Mouse (Mus musculus) myocyte (in vitro differentiated cells): ENCODE results near the gene Ppp1r13b.

Experiments
- CEBPB ChIP-seq: IDR thresholded peaks from 2 replicates; pipeline ENCODE4 v1.6.1; 2011; ENCODE audit warnings: mild to moderate bottlenecking, moderate library complexity; ENCODE audit not compliant: poor library complexity, insufficient read depth, severe bottlenecking
- MAX ChIP-seq: IDR thresholded peaks from one replicate; pipeline ENCODE4 v1.6.1; 2011; ENCODE audit warnings: low read depth, mild to moderate bottlenecking, control low read depth
- POLR2A ChIP-seq: IDR thresholded peaks from one replicate; pipeline ENCODE4 v1.6.1; 2011; ENCODE audit warnings: low read depth, mild to moderate bottlenecking, control low read depth, moderate library complexity; ENCODE audit not compliant: insufficient read length
- TCF12 ChIP-seq: IDR thresholded peaks from one replicate; pipeline ENCODE4 v1.6.1; 2011; ENCODE audit warnings: mild to moderate bottlenecking, control low read depth; ENCODE audit not compliant: poor library complexity, insufficient read depth, severe bottlenecking

GRCm38 (mm10) chr12:111869806-111870205, 38.1 kb downstream of the Ppp1r13b start:
- TF ChIP-seq POLR2A (no peak), CEBPB (no peak), MAX (no peak), TCF12 (no peak)
